8 mouse cellular contexts compared by ENCODE assay signal in the genomic region with DNA sequence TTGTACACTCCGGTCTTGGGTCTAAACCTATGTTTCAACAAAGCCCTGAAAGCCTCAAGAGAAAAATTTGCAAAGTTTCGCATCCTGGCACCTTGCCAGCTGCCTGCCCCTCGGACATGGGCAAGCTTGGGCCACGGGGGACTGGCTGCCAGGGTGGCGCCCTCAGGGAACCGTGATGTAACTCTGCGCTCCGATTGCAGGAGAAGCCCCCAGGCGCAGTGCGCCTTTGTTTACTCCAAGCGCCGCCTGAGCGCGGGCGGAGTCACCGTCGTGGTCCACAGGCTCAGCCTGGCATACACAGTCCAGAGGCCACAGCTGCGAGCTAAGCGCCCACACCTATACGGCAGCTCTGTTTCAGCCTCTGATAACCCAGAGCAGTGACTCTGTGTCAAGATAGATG. TPM values are rescaled to one million over a fixed set of nuclear protein-coding genes. Genes with fewer than 3 reads are reported as not detected.
DNase-seq lines count a peak whose midpoint lies in the region; ATAC-seq and TF ChIP-seq lines count a peak whose summit lies in the region.

No protein-coding gene starts in this region.

- H3K9ac ChIP-seq in liver, adult 2 months (ENCODE audit: low read depth, low read length) = peak overlapping the region; percentile 63

- 15% methylated on average over 20 of the region's 20 CpGs for WGBS in hindbrain, embryonic 10.5 days
- 14% methylated on average over 20 of the region's 20 CpGs for WGBS in liver, adult 2 months

- TF ChIP-seq POLR2A in liver, adult 2 months (IDR thresholded peaks at IDR 0.05; ENCODE audit: extremely low read depth, insufficient read depth, low read length) = no peak

- H3K4me3 ChIP-seq in gastrocnemius, adult 2 months = peak overlapping the region; percentile 34
- H3K4me3 ChIP-seq in hindbrain, embryonic 10.5 days = peak overlapping the region; percentile 41
- peak overlapping the region; percentile 33; the same call in 1 of the 2 replicates for H3K4me3 ChIP-seq in liver, adult 2 months (ENCODE audit: insufficient read depth, low read depth, low read length)

- H3K9me3 ChIP-seq in hindbrain, embryonic 10.5 days = no peaks in the 10 kb centered on the region

- intact Hi-C loops in gastrocnemius, adult 2 months (cut with DNase I) = no loop called here

- DNase-seq in gastrocnemius, adult 2 months = peak; percentile 36
- DNase-seq in gastrocnemius, adult 18-20 months (ENCODE audit: low spot score) = no peak
- peak; percentile 38 for DNase-seq in ES-CJ7 (ENCODE audit: low read depth, low spot score)
- peak; percentile 44 for DNase-seq in hindbrain, embryonic 10.5 days (ENCODE audit: low spot score)
- DNase-seq in liver, adult 2 months (ENCODE audit: extremely low read depth, low read depth, low spot score) = no peak
- DNase-seq in left cerebral cortex, adult 9 months (ENCODE audit: low spot score in 2 of 2) = no peak
- no peak for DNase-seq in thymus, postnatal 14 days

- TF ChIP-seq CTCF in gastrocnemius, adult 2 months (IDR thresholded peaks at IDR 0.05) = no peak
- TF ChIP-seq CTCF in liver, adult 2 months (IDR thresholded peaks at IDR 0.05; ENCODE audit: low read depth, low read length) = no peak

- ATAC-seq in neutrophil, adult 5-6 weeks (ENCODE audit: extremely low read depth, insufficient number of reproducible peaks, low FRiP score, poor library complexity, severe bottlenecking) = peak; percentile 24; the same call in 1 of the 2 replicates

- H3K27me3 ChIP-seq in hindbrain, embryonic 10.5 days (ENCODE audit: insufficient read depth, poor library complexity, severe bottlenecking) = peaks cover 29% of the 10 kb centered on the region
- no peaks in the 10 kb centered on the region for H3K27me3 ChIP-seq in liver, adult 2 months (ENCODE audit: control insufficient read depth, insufficient read depth, low read length)

- H3K27ac ChIP-seq in gastrocnemius, adult 2 months = no peak overlapping the region
- H3K27ac ChIP-seq in hindbrain, embryonic 10.5 days = peak overlapping the region; percentile 78
- no peak overlapping the region for H3K27ac ChIP-seq in liver, adult 2 months (replicated peaks; ENCODE audit: insufficient read depth, low read depth, low read length)

- peaks cover 28% of the 10 kb centered on the region for H3K4me1 ChIP-seq in hindbrain, embryonic 10.5 days (replicated peaks)
- peaks cover 5% of the 10 kb centered on the region; the same call in 1 of the 2 replicates for H3K4me1 ChIP-seq in liver, adult 2 months (ENCODE audit: control insufficient read depth, insufficient read depth, low read length)

- H3K36me3 ChIP-seq in hindbrain, embryonic 10.5 days = no peaks in the 10 kb centered on the region
- H3K36me3 ChIP-seq in liver, adult 2 months (ENCODE audit: control insufficient read depth, insufficient read depth, low read length) = no peaks in the 10 kb centered on the region

- no peaks in the 10 kb centered on the region for H3K79me2 ChIP-seq in liver, adult 2 months (ENCODE audit: control insufficient read depth, insufficient read depth, low read length)

RNA-seq across cellular contexts. Expression of gene 1700017B05Rik, which starts 19.1 kb away (rescaled TPM):
- total RNA-seq in gastrocnemius, adult 2 months (2021) = 1 to 10 TPM; 3.8 to 5.3 TPM
- 1 to 10 TPM; 2.9 to 4.0 TPM for total RNA-seq in gastrocnemius, adult 18-20 months (2021)
- 9.5 and 10.9 TPM in 2 replicates for polyA plus RNA-seq in hindbrain, embryonic 10.5 days (2016; fragmentation: Nextera tagmentation; extraction: Ambion mirVana)
- 1.7 and 4.4 TPM in 2 replicates for total RNA-seq in liver, adult 2 months (2014; rRNA removed)
- 4.9 and 6.3 TPM in 2 replicates for polyA plus RNA-seq in liver, adult 2 months (2012; rRNA removed)
- 17.3 and 18.4 TPM in 2 replicates for total RNA-seq in neutrophil, adult 5-6 weeks (2017)

RNA-seq across cellular contexts. Expression of gene Trcg1, which starts 45.2 kb away (rescaled TPM):
- total RNA-seq in gastrocnemius, adult 2 months (2021) = not detected
- not detected for total RNA-seq in gastrocnemius, adult 18-20 months (2021)
- not detected in 2 replicates for polyA plus RNA-seq in hindbrain, embryonic 10.5 days (2016; fragmentation: Nextera tagmentation; extraction: Ambion mirVana)
- total RNA-seq in liver, adult 2 months (2014; rRNA removed) = not detected in 2 replicates
- not detected in 2 replicates for polyA plus RNA-seq in liver, adult 2 months (2012; rRNA removed)
- total RNA-seq in neutrophil, adult 5-6 weeks (2017) = 0.23 TPM in 1 of 2 replicates, not detected in the other

Comparison
In these comparisons a context has a peak if more than half of its experiments do, and no peak if none do; other contexts are left out.
1. DNase-seq: peak in gastrocnemius, adult 2 months (single experiment), ES-CJ7 (single experiment) and hindbrain, embryonic 10.5 days (single experiment); none in gastrocnemius, adult 18-20 months (single experiment), liver, adult 2 months (single experiment), left cerebral cortex, adult 9 months (0 of 2) and thymus, postnatal 14 days (single experiment).
2. Peak in every context shown above with its lines, with median percentiles within 50 percentile points of each other: H3K4me3 ChIP-seq.